Mouse (Mus musculus) cerebellum, adult 2 months (tissue): ENCODE results near the gene Gm3095. TPM values are rescaled to one million over a fixed set of nuclear protein-coding genes. Genes with fewer than 3 reads are reported as not detected.
"Not testable (repeated sequence)": the region's sequence is repeated elsewhere in the genome, so short reads cannot be mapped to it uniquely, and the experiment has no call there.

Source experiments
- DNase-seq, 2 experiments: peaks; one replicate each; pipeline ENCODE4 v3.0.0; 2021
- H3K27ac ChIP-seq: fragments of 200-500 bp; 2 replicates; pipeline ENCODE4 v1.5.1; 2012; ENCODE audit warnings: low read length, control low read depth, inconsistent platforms; ENCODE audit not compliant: insufficient read depth
- H3K27me3 ChIP-seq: fragments of 200-500 bp; 2 replicates; pipeline ENCODE4 v1.6.1; 2012; ENCODE audit warnings: inconsistent platforms, mild to moderate bottlenecking, low read length, moderate library complexity; ENCODE audit not compliant: control insufficient read depth, insufficient read depth
- H3K4me1 ChIP-seq: fragments of 200-500 bp; 2 replicates; pipeline ENCODE4 v1.6.1; 2011; ENCODE audit warnings: low read length; ENCODE audit not compliant: control insufficient read depth, insufficient read depth
- H3K4me3 ChIP-seq: fragments of 200-500 bp; replicated peaks from 2 replicates; pipeline ENCODE3; 2011; ENCODE audit warnings: mild to moderate bottlenecking, low read depth, low read length, control low read depth; ENCODE audit not compliant: insufficient read depth
- WGBS: fragments of 180-500 bp; shearing (Covaris S2); methylation state at CpG from one replicate; pipeline ENCODE4 v1.1.7; 2018; 5-methylcytosine and 5-hydroxymethylcytosine counted together
- polyA plus RNA-seq: library from polyadenylated mRNA; depleted of rRNA; stranded (reverse); fragments of >200 nt; gene quantifications from 2 replicates; pipeline ENCODE4 v1.2.3, GENCODE M21; 2012; rRNA removed

The Gm3095 gene
- 0.26 and 0.51 TPM in 2 replicates for polyA plus RNA-seq

GRCm38 (mm10) chr14:3963247-3963646 lies at the start of gene Gm3095:
TSS of gene Gm3095 (plus strand) at chr14:3963547.
- not testable (repeated sequence) for H3K27ac ChIP-seq, H3K4me3 ChIP-seq, H3K4me1 ChIP-seq, DNase-seq, H3K27me3 ChIP-seq
- WGBS = no CpG with 5 or more reads among the region's 2 CpGs

- DNase-seq = not testable (repeated sequence)
Observed at GRCm38 (mm10) chr14:3931456-3931855, 31.9 kb upstream of the Gm3095 start, which contains the start of gene Gm3029. TSS of gene Gm3029 (plus strand) at chr14:3931756.

GRCm38 (mm10) chr14:3998094-3998493 lies 34.7 kb downstream of the Gm3095 start, which contains the start of gene Gm3099:
TSS of gene Gm3099 (plus strand) at chr14:3998394.
- H3K27ac ChIP-seq, H3K4me3 ChIP-seq, H3K27me3 ChIP-seq, DNase-seq, H3K4me1 ChIP-seq: not testable (repeated sequence)
- WGBS = 39% methylated on average over 2 of the region's 3 CpGs

More at GRCm38 (mm10) chr14:3931456-3931855, 31.9 kb upstream of the Gm3095 start, which contains the start of gene Gm3029:
- not testable (repeated sequence) for H3K4me3 ChIP-seq, H3K27ac ChIP-seq, H3K4me1 ChIP-seq, H3K27me3 ChIP-seq
- 64% methylated on average over 2 of the region's 2 CpGs for WGBS

Other genes with a start within 250 kb of the Gm3095 start
- gene Gm3002, start 153.5 kb upstream of the Gm3095 start, polyA plus RNA-seq = 0.87 and 1.2 TPM in 2 replicates
- gene Gm3033, start 117.3 kb upstream of the Gm3095 start, polyA plus RNA-seq = not detected in 2 replicates
- 0.21 TPM in 1 of 2 replicates, not detected in the other for gene Gm2916, start 79.4 kb upstream of the Gm3095 start, polyA plus RNA-seq
- gene Gm3029, start 31.8 kb upstream of the Gm3095 start, polyA plus RNA-seq = 0.24 TPM in 1 of 2 replicates, not detected in the other
- gene Gm3099, start 34.8 kb downstream of the Gm3095 start, polyA plus RNA-seq = not detected in 2 replicates
- gene Gm5796, start 60.4 kb downstream of the Gm3095 start, polyA plus RNA-seq = 0.49 and 0.74 TPM in 2 replicates
- not detected in 2 replicates for gene Gm3115, start 120.6 kb downstream of the Gm3095 start, polyA plus RNA-seq
- 0.90 and 1.1 TPM in 2 replicates for gene Gm8108, start 147.0 kb downstream of the Gm3095 start, polyA plus RNA-seq
- gene Gm3127, start 201.5 kb downstream of the Gm3095 start, polyA plus RNA-seq = not detected in 2 replicates
- gene Gm2974, start 219.0 kb downstream of the Gm3095 start, polyA plus RNA-seq = 0.54 and 0.72 TPM in 2 replicates